Mouse (Mus musculus): Measurements from ENCODE around the gene P3h3.

DNA sequence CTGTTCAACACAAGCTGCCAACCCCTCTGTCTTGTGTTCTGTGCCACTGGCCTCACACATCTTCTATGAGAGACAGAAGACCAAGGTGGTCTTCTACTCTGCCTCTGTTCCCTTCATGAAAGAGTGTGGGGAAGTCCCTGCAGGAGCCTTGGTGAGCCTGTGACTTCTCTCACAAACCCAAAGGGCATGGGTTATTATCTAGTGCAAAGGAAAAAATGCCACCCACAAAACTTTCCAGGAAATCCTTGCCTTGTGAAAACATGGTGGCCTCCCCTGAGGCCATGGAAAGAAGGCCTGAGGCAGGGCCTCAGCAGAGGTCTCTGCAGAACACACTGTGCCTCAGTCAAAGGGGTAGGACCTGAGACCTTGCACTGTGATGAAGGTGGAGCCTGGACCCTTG, 44.3 kb upstream of the P3h3 start:
- TF ChIP-seq GATA1 (IDR thresholded peaks at IDR 0.05; ENCODE audit: borderline replicate concordance, low read length), result no peak
- no peak for TF ChIP-seq CTCF (IDR thresholded peaks at IDR 0.05; ENCODE audit: low read depth, low read length)
- TF ChIP-seq POLR2AphosphoS5 (IDR thresholded peaks at IDR 0.05; ENCODE audit: insufficient replicate concordance, low read depth, low read length), result no peak
- no peak for TF ChIP-seq TAL1 (conservative IDR thresholded peaks at IDR 0.05; ENCODE audit: low read depth, low read length)
- TF ChIP-seq GATA2 (IDR thresholded peaks at IDR 0.05; ENCODE audit: borderline replicate concordance, low read depth, low read length), result no peak

Measured in G1E (cell line).